ENCODE assay signal across 28 mouse cellular contexts in the genomic region with DNA sequence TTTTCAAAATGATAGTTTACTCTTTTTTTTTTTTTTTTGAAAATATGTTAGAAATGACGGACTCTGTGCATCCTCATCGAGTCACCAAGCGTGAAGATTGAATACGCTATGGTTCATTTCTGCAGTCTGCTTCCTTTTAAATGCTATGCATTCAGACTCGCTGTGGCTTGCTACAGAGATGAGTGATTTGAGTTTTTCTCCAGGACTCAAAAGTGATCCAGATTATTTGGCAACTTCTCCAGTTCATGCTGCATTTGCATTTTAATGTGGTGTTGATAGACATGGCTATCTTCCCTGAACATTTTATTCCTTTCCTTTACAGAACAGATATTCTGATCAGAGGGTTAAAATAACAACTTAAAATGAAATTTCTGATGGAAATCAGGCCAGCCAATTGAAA.
A peak's percentile ranks its signal among the peaks of the same experiment; 100 is the strongest.
DNase-seq lines count a peak whose midpoint lies in the region; ATAC-seq and TF ChIP-seq lines count a peak whose summit lies in the region.
"Had no signal": no experiment of that assay in that cellular context is flagged by ENCODE, and none has a peak within 500 bp of the region (broad histone marks: within the 10 kb centered on the region; RNA-seq: fewer than 3 reads in every experiment).

No protein-coding gene starts in this region.

- 43% methylated on average over 5 of the region's 5 CpGs for WGBS in embryonic facial prominence, embryonic 14.5 days
- 84% methylated on average over 5 of the region's 5 CpGs for WGBS in embryonic facial prominence, embryonic 10.5 days
- WGBS in lung, embryonic 14.5 days = 50% methylated on average over 5 of the region's 5 CpGs
- 40% methylated on average over 5 of the region's 5 CpGs for WGBS in hindbrain, embryonic 15.5 days
- WGBS in midbrain, embryonic 14.5 days = 33% methylated on average over 5 of the region's 5 CpGs

- no peak for ATAC-seq in embryonic facial prominence, embryonic 14.5 days (ENCODE audit: low read depth)
- no peak for ATAC-seq in lung, embryonic 14.5 days (ENCODE audit: insufficient read depth)
- no peak for ATAC-seq in hindbrain, embryonic 15.5 days (ENCODE audit: low FRiP score, low read depth)
- ATAC-seq in midbrain, embryonic 14.5 days (ENCODE audit: low FRiP score, low TSS enrichment) = no peak
- ATAC-seq: intestine, postnatal 0 days had no signal

- no peak for TF ChIP-seq CTCF in lung, embryonic 14.5 days (IDR thresholded peaks at IDR 0.05; ENCODE audit: low read depth)

- 0 out of 2 replicates have a peak, but pooled peaks cover 2% of the 10 kb centered on the region for H3K9me3 ChIP-seq in embryonic facial prominence, embryonic 14.5 days (ENCODE audit: control insufficient read depth, low read length)
- H3K9me3 ChIP-seq in embryonic facial prominence, embryonic 10.5 days = no peaks in the 10 kb centered on the region
- H3K9me3 ChIP-seq in lung, embryonic 14.5 days (ENCODE audit: low read depth, low read length) = no peaks in the 10 kb centered on the region
- H3K9me3 ChIP-seq in hindbrain, embryonic 15.5 days = no peaks in the 10 kb centered on the region
- no peaks in the 10 kb centered on the region for H3K9me3 ChIP-seq in midbrain, embryonic 14.5 days (ENCODE audit: control insufficient read depth, low read length)
- H3K9me3 ChIP-seq: embryonic facial prominence, embryonic 15.5 days; forebrain, embryonic 12.5 days; G1E; heart, embryonic 10.5 days; heart, embryonic 15.5 days; limb, embryonic 12.5 days; liver, embryonic 15.5 days had no signal

- no peak overlapping the region for H3K9ac ChIP-seq in embryonic facial prominence, embryonic 14.5 days (ENCODE audit: low read depth, low read length)
- H3K9ac ChIP-seq in lung, embryonic 14.5 days = no peak overlapping the region
- no peak overlapping the region for H3K9ac ChIP-seq in hindbrain, embryonic 15.5 days
- no peak overlapping the region for H3K9ac ChIP-seq in midbrain, embryonic 14.5 days (replicated peaks; ENCODE audit: low read length)
- H3K9ac ChIP-seq: embryonic facial prominence, embryonic 15.5 days; forebrain, embryonic 12.5 days; heart, embryonic 15.5 days; limb, embryonic 12.5 days; liver, embryonic 15.5 days had no signal

- no peaks in the 10 kb centered on the region for H3K36me3 ChIP-seq in embryonic facial prominence, embryonic 14.5 days (ENCODE audit: control insufficient read depth, insufficient read depth, low read length)
- no peaks in the 10 kb centered on the region for H3K36me3 ChIP-seq in embryonic facial prominence, embryonic 10.5 days (replicated peaks)
- H3K36me3 ChIP-seq in lung, embryonic 14.5 days (ENCODE audit: insufficient read depth) = no peaks in the 10 kb centered on the region
- no peaks in the 10 kb centered on the region for H3K36me3 ChIP-seq in hindbrain, embryonic 15.5 days
- no peaks in the 10 kb centered on the region for H3K36me3 ChIP-seq in midbrain, embryonic 14.5 days (ENCODE audit: control insufficient read depth, insufficient read depth, low read length)
- H3K36me3 ChIP-seq: embryonic facial prominence, embryonic 15.5 days; forebrain, embryonic 12.5 days; G1E; heart, embryonic 10.5 days; heart, embryonic 15.5 days; limb, embryonic 12.5 days; liver, embryonic 15.5 days had no signal

- H3K27me3 ChIP-seq in embryonic facial prominence, embryonic 14.5 days (replicated peaks; ENCODE audit: control insufficient read depth, insufficient read depth, low read length) = no peaks in the 10 kb centered on the region
- H3K27me3 ChIP-seq in embryonic facial prominence, embryonic 10.5 days (replicated peaks; ENCODE audit: low read depth, poor library complexity, severe bottlenecking) = no peaks in the 10 kb centered on the region
- H3K27me3 ChIP-seq in lung, embryonic 14.5 days (ENCODE audit: insufficient read depth, low read length) = no peaks in the 10 kb centered on the region
- H3K27me3 ChIP-seq in hindbrain, embryonic 15.5 days = no peaks in the 10 kb centered on the region
- H3K27me3 ChIP-seq in midbrain, embryonic 14.5 days (ENCODE audit: control insufficient read depth, insufficient read depth, low read length) = no peaks in the 10 kb centered on the region
- H3K27me3 ChIP-seq: embryonic facial prominence, embryonic 15.5 days; forebrain, embryonic 12.5 days; heart, embryonic 15.5 days; limb, embryonic 12.5 days; liver, embryonic 15.5 days; megakaryocyte, embryonic 14.5 days had no signal

- no peak overlapping the region for H3K4me2 ChIP-seq in embryonic facial prominence, embryonic 14.5 days (ENCODE audit: low read depth, low read length)
- no peak overlapping the region for H3K4me2 ChIP-seq in lung, embryonic 14.5 days
- peak overlapping the region; percentile 16 for H3K4me2 ChIP-seq in hindbrain, embryonic 15.5 days
- H3K4me2 ChIP-seq in midbrain, embryonic 14.5 days (ENCODE audit: low read length) = peak overlapping the region; percentile 5
- H3K4me2 ChIP-seq: embryonic facial prominence, embryonic 15.5 days; limb, embryonic 12.5 days; liver, embryonic 15.5 days had no signal

- no peaks in the 10 kb centered on the region for H3K4me1 ChIP-seq in embryonic facial prominence, embryonic 14.5 days (ENCODE audit: control insufficient read depth, insufficient read depth, low read length)
- no peaks in the 10 kb centered on the region for H3K4me1 ChIP-seq in embryonic facial prominence, embryonic 10.5 days
- no peaks in the 10 kb centered on the region for H3K4me1 ChIP-seq in lung, embryonic 14.5 days (ENCODE audit: insufficient read depth)
- H3K4me1 ChIP-seq in hindbrain, embryonic 15.5 days (replicated peaks) = no peaks in the 10 kb centered on the region
- no peaks in the 10 kb centered on the region for H3K4me1 ChIP-seq in midbrain, embryonic 14.5 days (ENCODE audit: control insufficient read depth, insufficient read depth, low read length)
- H3K4me1 ChIP-seq: embryonic facial prominence, embryonic 15.5 days; heart, embryonic 15.5 days; limb, embryonic 12.5 days; liver, embryonic 15.5 days had no signal

- no peak overlapping the region for H3K27ac ChIP-seq in embryonic facial prominence, embryonic 14.5 days (replicated peaks; ENCODE audit: low read depth, low read length)
- no peak overlapping the region for H3K27ac ChIP-seq in embryonic facial prominence, embryonic 10.5 days (replicated peaks)
- no peak overlapping the region for H3K27ac ChIP-seq in lung, embryonic 14.5 days (ENCODE audit: low read depth)
- no peak overlapping the region for H3K27ac ChIP-seq in hindbrain, embryonic 15.5 days (replicated peaks)
- H3K27ac ChIP-seq in midbrain, embryonic 14.5 days (replicated peaks; ENCODE audit: low read depth, low read length) = no peak overlapping the region
- H3K27ac ChIP-seq: forebrain, embryonic 12.5 days; heart, embryonic 10.5 days; limb, embryonic 12.5 days; liver, embryonic 15.5 days had no signal

- H3K4me3 ChIP-seq in embryonic facial prominence, embryonic 14.5 days (ENCODE audit: low read depth, low read length) = no peak overlapping the region
- H3K4me3 ChIP-seq in embryonic facial prominence, embryonic 10.5 days = no peak overlapping the region
- H3K4me3 ChIP-seq in lung, embryonic 14.5 days (ENCODE audit: low read depth, low read length) = no peak overlapping the region
- H3K4me3 ChIP-seq in hindbrain, embryonic 15.5 days = no peak overlapping the region
- H3K4me3 ChIP-seq in midbrain, embryonic 14.5 days (replicated peaks; ENCODE audit: low read depth, low read length) = no peak overlapping the region
- H3K4me3 ChIP-seq: embryonic facial prominence, embryonic 15.5 days; forebrain, embryonic 12.5 days; heart, embryonic 10.5 days; heart, embryonic 15.5 days; limb, embryonic 12.5 days; liver, embryonic 15.5 days; megakaryocyte, embryonic 14.5 days had no signal

- DNase-seq in embryonic facial prominence, embryonic 14.5 days (ENCODE audit: low spot score) = peak; percentile 72
- DNase-seq in embryonic facial prominence, embryonic 10.5 days (ENCODE audit: low spot score) = no peak
- DNase-seq in lung, embryonic 14.5 days = peak; percentile 56
- no peak for DNase-seq in lung, adult 18-20 months
- peak; percentile 29 for DNase-seq in midbrain, embryonic 14.5 days
- no peak for DNase-seq in cerebellum, adult 18-20 months
- no peak for DNase-seq in cerebellum, adult 11 months
- DNase-seq: adrenal gland, adult 8-10 months; cerebellum, adult 11-12 months; cerebellum, postnatal 10 days; gastrocnemius, postnatal 25 days; kidney, adult 9 months; kidney, postnatal 10 days; layer of hippocampus, postnatal 36 days; lung, postnatal 36 days; retina, postnatal 1 day; right cerebral cortex, postnatal 14 days; thymus, postnatal 4 days had no signal

Comparison
In these comparisons a context has a peak if more than half of its experiments do, and no peak if none do; other contexts are left out.
1. DNase-seq: peak in embryonic facial prominence, embryonic 14.5 days (single experiment), lung, embryonic 14.5 days (single experiment) and midbrain, embryonic 14.5 days (single experiment); none in embryonic facial prominence, embryonic 10.5 days (single experiment), lung, adult 18-20 months (0 of 2), cerebellum, adult 18-20 months (0 of 2) and cerebellum, adult 11 months (single experiment).
2. H3K4me2 ChIP-seq: peak in hindbrain, embryonic 15.5 days (single experiment) and midbrain, embryonic 14.5 days (single experiment); none in embryonic facial prominence, embryonic 14.5 days (single experiment) and lung, embryonic 14.5 days (single experiment).